Mouse (Mus musculus) left cerebral cortex, postnatal 25 days (tissue): ENCODE results near the gene Lyg1. TPM values are rescaled to one million over a fixed set of nuclear protein-coding genes. Genes with fewer than 3 reads are reported as not detected.

Experiments
- DNase-seq, 2 experiments: peaks; one replicate each; pipeline ENCODE4 v3.0.0; 2022; ENCODE audit warnings: low spot score in 2 of 2, mixed read lengths in 1 of 2
- intact Hi-C: fragments of 180-260 bp; cut with DNase I; formaldehyde crosslinking; loops from one replicate; pipeline ENCODE4 v1.15.1; 2025
- total RNA-seq, 2 experiments: library from RNA; stranded (reverse); gene quantifications; 2 replicates each; pipeline ENCODE4 v1.2.3; 2021

Gene Lyg1
- total RNA-seq, 2 experiments from 2014 or later: not detected

GRCm38 (mm10) chr1:37956690-37957431 lies 698 bp downstream of the Lyg1 start:
- intact Hi-C loops: no loop called here
- peak; percentile 2 to 44 for DNase-seq

DNA sequence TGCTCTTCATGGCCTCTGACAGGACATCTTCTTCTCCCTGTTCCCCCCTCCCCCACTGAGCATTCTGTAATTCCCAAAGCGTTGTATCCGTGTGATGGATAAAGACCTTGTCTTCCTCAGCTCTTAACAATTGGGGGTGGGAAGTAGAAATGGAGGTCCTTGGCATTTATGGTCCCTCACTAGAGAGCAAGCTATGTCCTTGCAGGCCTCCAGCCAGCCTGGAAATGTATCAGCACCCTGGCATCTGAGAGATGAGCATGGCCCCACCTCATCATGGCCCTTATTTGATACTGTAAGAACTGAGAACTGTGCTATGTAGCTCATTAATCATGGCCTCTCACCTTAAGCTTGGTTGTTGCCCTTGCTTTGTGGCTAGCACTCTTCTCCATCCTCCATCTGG lies 2.3 kb downstream of the Lyg1 start:
- no peak for DNase-seq
- intact Hi-C loops: no loop called here

- intact Hi-C loops: no loop called here
- no peak for DNase-seq
These were observed 2.8 kb downstream of the Lyg1 start for GRCm38 (mm10) chr1:37954786-37955185.

DNA sequence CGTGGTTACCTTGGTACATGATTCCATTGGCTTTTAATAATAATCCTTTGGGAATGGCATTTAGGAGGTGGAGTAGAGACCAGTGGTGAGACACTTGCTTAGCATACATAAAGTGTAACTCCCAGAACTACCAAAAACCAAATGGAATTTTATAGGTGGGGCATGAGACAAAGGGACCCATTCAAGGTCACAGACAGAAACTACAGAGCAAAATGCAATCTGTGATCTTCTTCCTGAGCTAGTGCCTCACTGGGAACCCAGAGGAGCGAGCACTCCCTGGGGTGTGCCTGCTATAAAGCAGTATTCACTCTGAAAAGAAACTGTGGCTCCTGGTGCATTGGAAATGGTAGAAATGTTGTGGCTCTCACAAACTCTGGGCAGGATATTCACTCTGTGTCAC lies 8.7 kb downstream of the Lyg1 start:
- DNase-seq: no peak
- intact Hi-C loops: no loop called here

- no peak for DNase-seq
- intact Hi-C loops: no loop called here
These were observed 25.8 kb downstream of the Lyg1 start for GRCm38 (mm10) chr1:37931806-37932205.

DNA sequence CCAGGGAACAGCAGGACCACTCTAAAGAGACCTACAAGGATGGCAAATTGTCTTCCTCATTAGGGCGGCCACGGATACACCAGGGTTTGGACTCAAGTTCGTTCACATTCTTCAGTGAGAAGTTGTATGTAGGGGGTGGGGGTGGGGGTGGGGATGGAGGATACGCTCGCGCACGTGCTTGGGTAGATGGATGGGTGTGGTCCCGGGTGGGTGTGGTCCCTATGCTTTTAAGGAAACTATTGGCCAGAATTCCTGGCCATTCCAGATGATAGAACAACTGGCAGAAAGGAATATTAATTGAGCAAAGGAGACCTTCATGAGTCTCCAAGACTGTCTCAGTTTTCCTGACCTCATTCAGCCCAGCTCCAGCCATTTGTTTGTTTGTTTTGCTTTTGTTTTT lies 31.6 kb downstream of the Lyg1 start:
- no peak for DNase-seq
- intact Hi-C loops: no loop called here

DNA sequence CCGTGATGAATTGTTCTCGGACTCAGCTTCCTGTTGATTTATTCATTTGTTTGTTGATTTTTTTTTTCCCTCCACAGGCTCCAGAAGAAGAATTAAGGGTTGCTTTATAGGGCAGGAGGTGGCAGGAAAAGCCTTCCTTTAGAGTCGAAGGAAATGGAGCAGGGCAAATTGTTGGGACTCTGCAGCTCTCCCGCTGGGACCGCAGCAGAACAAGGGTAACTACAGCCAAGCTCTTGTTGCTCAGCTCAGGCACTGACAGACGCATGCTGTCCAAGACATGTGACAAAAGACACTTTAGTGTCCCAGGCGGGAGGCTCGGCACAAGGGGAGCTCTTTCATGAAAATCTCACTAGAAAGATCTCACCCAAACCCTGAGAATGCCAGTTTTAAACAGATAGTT lies 35.0 kb downstream of the Lyg1 start:
- intact Hi-C loops: no loop called here

DNA sequence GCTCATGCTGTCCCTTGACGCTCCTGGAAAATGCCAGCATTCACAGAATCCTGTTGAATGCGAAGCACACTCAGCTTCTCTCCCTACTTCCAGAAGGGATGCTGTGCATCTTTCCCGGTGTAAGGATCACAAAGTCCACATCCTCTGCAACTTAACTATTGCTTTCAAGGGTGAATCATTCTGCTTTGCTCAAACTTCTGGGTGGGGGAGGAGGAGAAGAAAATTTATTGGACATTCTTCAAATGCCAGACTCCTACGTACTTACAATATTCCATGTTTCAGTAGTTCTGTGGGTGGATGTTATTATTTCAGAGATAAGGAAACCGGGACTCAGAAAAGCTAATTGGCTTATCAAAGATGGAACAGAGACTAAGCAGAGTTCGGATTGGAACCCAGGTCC lies 39.5 kb downstream of the Lyg1 start:
- intact Hi-C loops: no loop called here

More for the DNA sequence above, 35.0 kb downstream of the Lyg1 start:
- no peak for DNase-seq

GRCm38 (mm10) chr1:37917666-37918065 lies 39.9 kb downstream of the Lyg1 start:
- intact Hi-C loops: no loop called here
- DNase-seq: no peak

More for the DNA sequence above, 39.5 kb downstream of the Lyg1 start:
- DNase-seq: no peak

DNA sequence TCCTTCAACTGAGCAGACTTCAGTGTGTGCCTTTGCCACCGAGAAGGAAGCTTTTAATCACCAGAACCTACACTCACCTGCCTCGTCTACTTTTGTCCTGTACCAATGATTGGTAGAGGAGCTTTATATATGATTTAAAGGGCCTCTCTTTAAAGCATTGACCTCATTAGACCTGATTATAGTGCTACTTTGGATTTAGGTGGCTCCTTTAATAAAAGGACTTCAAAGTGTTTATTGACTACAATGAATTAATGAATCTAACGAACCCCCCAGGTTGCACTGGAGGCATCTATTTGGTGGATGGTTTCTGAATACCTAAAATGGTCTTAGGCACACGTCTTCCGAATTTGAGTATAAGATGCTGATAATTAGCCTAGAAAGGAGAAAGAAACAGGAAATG lies 41.2 kb downstream of the Lyg1 start, which contains the start of gene Lyg2:
Gene Lyg2, minus strand, starts transcription at position 101 of the 400 bp plus-strand sequence.
- intact Hi-C loops: no loop called here
- no peak for DNase-seq

DNA sequence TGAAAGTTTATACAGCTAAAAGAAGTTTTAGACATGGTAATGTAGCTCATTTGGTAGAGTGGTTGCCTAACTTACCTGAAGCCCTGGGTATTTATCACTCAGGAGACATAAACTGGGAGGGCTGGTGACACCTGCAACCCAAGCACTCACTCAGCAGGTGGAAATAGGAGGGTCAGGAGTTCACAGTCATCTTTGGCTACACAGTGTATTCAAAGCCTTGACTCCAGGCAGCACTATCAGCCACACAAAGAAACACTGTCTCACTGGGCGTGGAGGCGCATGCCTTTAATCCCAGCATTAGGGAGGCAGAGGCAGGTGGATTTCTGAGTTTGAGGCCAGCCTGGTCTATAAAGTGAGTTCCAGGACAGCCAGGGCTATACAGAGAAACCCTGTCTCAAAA lies 44.8 kb downstream of the Lyg1 start:
- intact Hi-C loops: no loop called here

GRCm38 (mm10) chr1:37903178-37903577 lies 54.4 kb downstream of the Lyg1 start:
- DNase-seq: peak; percentile 31 to 33
- intact Hi-C loops: no loop called here

More for the DNA sequence above, 44.8 kb downstream of the Lyg1 start:
- DNase-seq: no peak

GRCm38 (mm10) chr1:37900288-37900687 lies 57.3 kb downstream of the Lyg1 start:
- no peak for DNase-seq
- intact Hi-C loops: no loop called here

- no peak for DNase-seq
- intact Hi-C loops: no loop called here
These were observed 57.7 kb downstream of the Lyg1 start for GRCm38 (mm10) chr1:37899816-37900215.

Other genes with a start within 250 kb of the Lyg1 start
- 100 to 1,000 TPM; 242 to 262 TPM for gene 2010300C02Rik, start 237.7 kb downstream of the Lyg1 start, total RNA-seq
- gene Tsga10, start 91.3 kb downstream of the Lyg1 start, total RNA-seq: 10 to 100 TPM; 19.7 to 24.6 TPM
- 10 to 100 TPM in 1 of 2 experiments, 1 to 10 TPM in 1; 7.3 to 10.0 TPM for gene Lipt1, start 86.0 kb downstream of the Lyg1 start, total RNA-seq
- gene Mitd1, start 67.3 kb downstream of the Lyg1 start, total RNA-seq: 10 to 100 TPM; 11.2 to 12.2 TPM
- gene Mrpl30, start 67.3 kb downstream of the Lyg1 start, total RNA-seq: 100 to 1,000 TPM; 140 to 152 TPM
- not detected for gene Lyg2, start 41.3 kb downstream of the Lyg1 start, total RNA-seq
- 10 to 100 TPM; 55.9 to 63.2 TPM for gene Txndc9, start 40.1 kb upstream of the Lyg1 start, total RNA-seq
- 10 to 100 TPM; 40.0 to 40.2 TPM for gene Eif5b, start 40.3 kb upstream of the Lyg1 start, total RNA-seq
- gene Rev1, start 172.0 kb upstream of the Lyg1 start, total RNA-seq: 10 to 100 TPM; 29.3 to 36.7 TPM